Mouse (Mus musculus): Measurements from ENCODE around the gene Prdm10.

DNA sequence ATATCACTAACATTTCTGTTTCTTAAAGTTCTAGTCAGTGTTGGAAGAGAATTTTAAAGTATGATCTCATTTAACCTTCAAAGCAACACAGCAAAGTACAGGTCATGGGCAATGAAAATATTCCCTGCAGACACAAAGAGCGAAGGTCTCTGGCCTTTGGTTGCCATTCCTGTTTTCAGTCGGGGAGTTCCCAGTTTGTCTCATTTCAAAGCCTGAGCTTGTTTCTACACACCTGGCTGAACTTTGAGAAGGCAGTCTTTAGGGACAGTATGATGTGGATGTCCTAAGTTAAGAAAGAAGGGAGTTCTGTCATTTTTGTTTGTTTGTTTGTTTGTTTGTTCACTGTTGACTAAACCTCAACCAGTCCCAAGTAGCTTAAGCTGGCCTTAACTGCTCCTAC, 1.0 kb upstream of the Prdm10 start:
- TF ChIP-seq CTCF (IDR thresholded peaks at IDR 0.05) = no peak
- TF ChIP-seq POLR2A (IDR thresholded peaks at IDR 0.05; ENCODE audit: insufficient read depth, low read depth, low read length) = no peak

All from heart, adult 2 months (tissue).